Mouse (Mus musculus): ENCODE measurements at regions not wholly inside any gene's neighbourhood (a gene's known extent, or its start where the extent isn't known, plus 50 kb on each side); places are given as distances from the start of the nearest gene placed in this dataset.

DNA sequence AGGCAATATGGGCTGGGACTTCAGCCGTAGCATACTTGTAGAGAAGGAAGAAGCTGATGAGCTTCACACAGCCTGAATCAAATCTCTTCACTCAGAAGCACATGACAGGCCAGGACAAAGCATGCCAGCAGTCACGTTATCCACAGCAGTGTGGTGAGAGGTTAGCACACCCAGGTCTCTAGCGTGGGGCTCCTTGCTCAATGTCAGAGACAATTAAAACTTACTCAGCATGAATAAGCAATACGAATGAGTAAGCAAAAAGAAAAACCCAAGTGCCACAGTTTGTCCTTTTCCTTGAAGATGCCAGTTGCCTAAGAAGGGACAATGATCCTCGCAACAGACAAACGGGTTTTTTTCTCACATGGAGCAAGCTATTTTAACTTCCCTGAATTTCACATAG lies 129.6 kb upstream of the Gm26657 start:
- Histone ChIP-seq H3K27me3 (replicated peaks; ENCODE audit: control insufficient read depth, insufficient read depth, low read length) (no peaks in the 10 kb centered on the region), H3K9me3 (ENCODE audit: control insufficient read depth, low read length) (no peaks in the 10 kb centered on the region), H3K9ac (ENCODE audit: low read depth, low read length) (no peak overlapping the region), H3K27ac (ENCODE audit: low read depth, low read length) (no peak overlapping the region), H3K4me2 (ENCODE audit: low read length) (no peak overlapping the region), H3K36me3 (ENCODE audit: control insufficient read depth, insufficient read depth, low read length) (no peaks in the 10 kb centered on the region), H3K4me3 (ENCODE audit: low read length) (no peak overlapping the region), H3K4me1 (ENCODE audit: control insufficient read depth, insufficient read depth, low read depth, low read length) (no peaks in the 10 kb centered on the region)
- 65% methylated on average over 6 of the region's 6 CpGs for WGBS
- no peak for ATAC-seq

DNA sequence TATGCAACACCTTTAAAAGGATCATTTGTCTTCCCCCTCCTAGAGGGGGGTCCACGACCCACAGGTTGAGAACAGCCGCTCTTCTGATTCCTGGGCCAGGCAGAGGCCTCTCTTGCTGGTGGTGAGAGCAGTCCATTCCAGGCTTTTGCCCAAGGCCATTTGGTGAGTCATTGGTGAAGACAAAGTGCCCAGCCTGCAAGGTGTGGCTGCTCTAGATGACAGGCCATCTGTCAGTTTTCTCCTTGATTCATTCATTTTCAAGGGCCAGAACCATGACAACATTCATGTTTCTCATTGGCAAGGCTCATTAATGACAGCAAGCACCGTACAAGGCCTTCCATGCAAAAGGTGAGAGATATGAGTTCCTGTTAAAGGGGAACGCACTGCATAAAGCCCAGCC lies 131.2 kb upstream of the Gm26657 start:
- Histone ChIP-seq H3K9ac (ENCODE audit: low read depth, low read length) (no peak overlapping the region), H3K4me1 (ENCODE audit: control insufficient read depth, insufficient read depth, low read depth, low read length) (no peaks in the 10 kb centered on the region), H3K36me3 (ENCODE audit: control insufficient read depth, insufficient read depth, low read length) (no peaks in the 10 kb centered on the region), H3K27me3 (replicated peaks; ENCODE audit: control insufficient read depth, insufficient read depth, low read length) (no peaks in the 10 kb centered on the region), H3K9me3 (ENCODE audit: control insufficient read depth, low read length) (no peaks in the 10 kb centered on the region), H3K4me3 (ENCODE audit: low read length) (no peak overlapping the region), H3K27ac (ENCODE audit: low read depth, low read length) (no peak overlapping the region), H3K4me2 (ENCODE audit: low read length) (no peak overlapping the region)
- ATAC-seq, result no peak
- WGBS, result 84% methylated on average over 4 of the region's 4 CpGs

DNA sequence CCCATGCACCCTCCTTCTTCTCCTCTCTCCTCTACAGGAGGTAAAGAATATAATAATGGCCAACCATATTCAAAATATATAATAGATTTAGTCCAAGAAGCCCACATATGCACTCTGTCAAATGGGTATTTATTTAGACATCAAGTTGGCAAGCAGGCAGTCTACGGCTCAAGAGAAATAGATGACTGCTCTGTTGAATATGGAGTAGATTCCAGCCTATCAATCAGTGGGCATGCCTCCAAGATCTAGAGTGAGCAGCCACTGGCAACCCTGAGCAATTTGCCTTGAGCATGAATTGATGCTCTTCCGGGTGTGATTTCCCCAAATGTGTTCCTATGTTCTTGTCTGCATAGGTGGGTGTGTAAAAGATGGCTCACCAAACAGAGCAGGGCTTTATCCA lies 141.5 kb upstream of the Gm26657 start:
- Histone ChIP-seq H3K27me3 (replicated peaks; ENCODE audit: control insufficient read depth, insufficient read depth, low read length) (no peaks in the 10 kb centered on the region), H3K4me3 (ENCODE audit: low read length) (no peak overlapping the region), H3K36me3 (ENCODE audit: control insufficient read depth, insufficient read depth, low read length) (no peaks in the 10 kb centered on the region), H3K9ac (ENCODE audit: low read depth, low read length) (no peak overlapping the region), H3K4me1 (ENCODE audit: control insufficient read depth, insufficient read depth, low read depth, low read length) (no peaks in the 10 kb centered on the region), H3K27ac (ENCODE audit: low read depth, low read length) (no peak overlapping the region), H3K9me3 (ENCODE audit: control insufficient read depth, low read length) (no peaks in the 10 kb centered on the region), H3K4me2 (ENCODE audit: low read length) (no peak overlapping the region)
- 57% methylated on average over 2 of the region's 2 CpGs for WGBS
- ATAC-seq, result no peak

DNA sequence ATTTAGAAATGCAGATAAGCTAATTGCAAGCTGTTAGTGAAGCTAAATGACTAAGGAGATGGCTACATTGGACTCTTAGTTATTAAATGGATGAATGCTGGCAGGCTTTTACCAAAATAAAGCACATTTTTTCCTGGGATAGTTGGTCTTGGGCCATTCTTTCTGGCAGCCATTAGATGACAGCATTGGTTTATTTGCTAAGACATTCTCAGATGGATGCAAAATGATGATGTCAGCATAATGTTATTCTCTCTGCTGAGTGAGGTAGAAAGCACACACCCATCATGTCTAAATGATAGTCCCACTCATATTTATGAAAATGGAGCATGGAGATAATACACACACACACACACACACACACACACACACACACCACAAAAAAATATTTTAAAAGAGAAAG lies 141.9 kb upstream of the Gm26657 start:
- no peak overlapping the region for H3K27ac ChIP-seq (ENCODE audit: low read depth, low read length)
- no peak overlapping the region for H3K4me2 ChIP-seq (ENCODE audit: low read length)
- no peak overlapping the region for H3K9ac ChIP-seq (ENCODE audit: low read depth, low read length)
- H3K27me3 ChIP-seq (replicated peaks; ENCODE audit: control insufficient read depth, insufficient read depth, low read length), result no peaks in the 10 kb centered on the region
- H3K4me1 ChIP-seq (ENCODE audit: control insufficient read depth, insufficient read depth, low read depth, low read length), result no peaks in the 10 kb centered on the region
- no peak for ATAC-seq
- H3K9me3 ChIP-seq (ENCODE audit: control insufficient read depth, low read length), result no peaks in the 10 kb centered on the region
- H3K36me3 ChIP-seq (ENCODE audit: control insufficient read depth, insufficient read depth, low read length), result no peaks in the 10 kb centered on the region
- no peak overlapping the region for H3K4me3 ChIP-seq (ENCODE audit: low read length)

DNA sequence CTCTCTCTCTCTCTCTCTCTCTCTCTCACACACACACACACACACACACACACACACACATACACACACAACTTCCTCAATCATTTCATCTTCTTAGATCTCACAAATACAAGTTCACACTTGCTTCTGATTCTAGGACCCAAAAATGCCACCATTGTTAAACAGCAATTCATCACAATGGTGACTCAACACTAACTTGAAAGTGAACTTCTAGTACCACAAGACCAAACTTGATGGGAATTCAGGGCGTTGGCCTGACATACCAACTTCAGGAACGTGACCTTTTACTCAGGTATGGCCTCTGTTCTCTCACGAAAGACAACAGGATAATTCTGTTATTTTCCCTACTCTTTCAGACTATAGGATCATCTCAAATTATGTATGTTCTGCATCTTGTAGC lies 157.5 kb upstream of the Gm26657 start:
- Histone ChIP-seq H3K36me3 (ENCODE audit: control insufficient read depth, insufficient read depth, low read length) (no peaks in the 10 kb centered on the region), H3K9me3 (ENCODE audit: control insufficient read depth, low read length) (no peaks in the 10 kb centered on the region), H3K4me1 (ENCODE audit: control insufficient read depth, insufficient read depth, low read depth, low read length) (no peaks in the 10 kb centered on the region), H3K9ac (ENCODE audit: low read depth, low read length) (no peak overlapping the region), H3K4me3 (ENCODE audit: low read length) (no peak overlapping the region), H3K27me3 (replicated peaks; ENCODE audit: control insufficient read depth, insufficient read depth, low read length) (no peaks in the 10 kb centered on the region), H3K27ac (ENCODE audit: low read depth, low read length) (no peak overlapping the region), H3K4me2 (ENCODE audit: low read length) (no peak overlapping the region)
- WGBS, result 83% methylated on average over 3 of the region's 3 CpGs
- ATAC-seq, result no peak

DNA sequence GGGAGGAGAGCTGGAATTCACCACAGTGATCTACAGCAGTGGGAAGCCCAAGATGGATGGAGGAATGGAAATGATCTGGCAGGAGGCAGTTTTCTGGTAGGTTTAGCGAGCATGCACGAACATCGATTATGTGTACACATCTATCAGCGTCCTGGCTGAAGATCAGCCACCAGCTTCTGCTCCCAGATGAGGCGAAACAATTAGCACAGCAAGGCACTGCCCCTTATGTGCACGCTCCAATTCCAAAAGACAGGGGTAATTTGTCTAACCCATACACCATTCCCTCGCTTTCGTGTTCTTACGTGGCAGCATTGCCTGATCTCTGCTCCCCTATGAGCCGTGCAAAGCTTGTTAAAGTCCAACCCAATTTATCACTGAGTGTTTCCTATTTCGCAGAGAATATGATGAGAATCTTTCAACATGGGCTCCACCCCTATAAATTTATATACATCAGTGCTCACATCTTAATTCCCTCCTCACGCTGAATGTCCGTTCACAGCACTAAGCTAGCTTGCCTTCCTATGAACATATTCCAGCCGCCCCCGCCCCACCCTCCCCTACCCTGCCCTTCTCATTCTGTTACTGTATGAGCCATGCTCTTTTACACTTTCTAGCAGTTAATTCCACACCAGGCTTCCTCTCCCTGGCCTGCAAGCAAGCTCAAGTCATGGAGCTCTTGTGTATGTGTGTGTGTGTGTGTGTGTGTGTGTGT lies 162.9 kb upstream of the Gm26657 start:
- peak overlapping the region; percentile 19 for H3K4me2 ChIP-seq (ENCODE audit: low read length)
- 58% methylated on average over 15 of the region's 15 CpGs for WGBS
- H3K36me3 ChIP-seq (ENCODE audit: control insufficient read depth, insufficient read depth, low read length), result no peaks in the 10 kb centered on the region
- no peak overlapping the region for H3K9ac ChIP-seq (ENCODE audit: low read depth, low read length)
- no peak overlapping the region for H3K27ac ChIP-seq (ENCODE audit: low read depth, low read length)
- no peaks in the 10 kb centered on the region for H3K27me3 ChIP-seq (replicated peaks; ENCODE audit: control insufficient read depth, insufficient read depth, low read length)
- H3K9me3 ChIP-seq (ENCODE audit: control insufficient read depth, low read length), result no peaks in the 10 kb centered on the region
- H3K4me3 ChIP-seq (ENCODE audit: low read length), result no peak overlapping the region
- ATAC-seq, result peak; percentile 96
- H3K4me1 ChIP-seq (ENCODE audit: control insufficient read depth, insufficient read depth, low read depth, low read length), result no peaks in the 10 kb centered on the region

DNA sequence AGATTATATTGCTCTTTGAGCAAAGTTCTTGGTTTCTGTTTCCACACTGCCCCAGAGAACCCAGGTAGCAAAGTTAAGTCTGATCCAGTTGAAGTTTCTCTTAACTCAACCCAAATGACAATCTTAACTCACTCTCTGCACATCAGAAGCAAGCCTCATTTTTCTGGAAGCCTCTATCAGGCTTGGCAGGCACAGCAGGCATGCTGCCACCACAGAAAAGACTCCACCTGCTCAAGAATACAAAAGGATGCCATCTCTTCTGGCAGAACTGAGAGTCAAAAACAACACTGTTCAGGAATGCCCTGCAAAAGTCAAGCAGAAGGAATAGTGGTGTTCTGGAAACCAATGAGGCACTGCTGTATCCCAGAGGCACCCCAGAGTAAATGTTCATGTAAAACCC lies 187.7 kb upstream of the Gm26657 start:
- Histone ChIP-seq H3K9ac (ENCODE audit: low read depth, low read length) (no peak overlapping the region), H3K27ac (ENCODE audit: low read depth, low read length) (no peak overlapping the region), H3K4me2 (ENCODE audit: low read length) (no peak overlapping the region), H3K4me3 (ENCODE audit: low read length) (no peak overlapping the region), H3K27me3 (replicated peaks; ENCODE audit: control insufficient read depth, insufficient read depth, low read length) (no peaks in the 10 kb centered on the region), H3K36me3 (ENCODE audit: control insufficient read depth, insufficient read depth, low read length) (no peaks in the 10 kb centered on the region), H3K4me1 (ENCODE audit: control insufficient read depth, insufficient read depth, low read depth, low read length) (no peaks in the 10 kb centered on the region), H3K9me3 (ENCODE audit: control insufficient read depth, low read length) (no peaks in the 10 kb centered on the region)
- no peak for ATAC-seq

DNA sequence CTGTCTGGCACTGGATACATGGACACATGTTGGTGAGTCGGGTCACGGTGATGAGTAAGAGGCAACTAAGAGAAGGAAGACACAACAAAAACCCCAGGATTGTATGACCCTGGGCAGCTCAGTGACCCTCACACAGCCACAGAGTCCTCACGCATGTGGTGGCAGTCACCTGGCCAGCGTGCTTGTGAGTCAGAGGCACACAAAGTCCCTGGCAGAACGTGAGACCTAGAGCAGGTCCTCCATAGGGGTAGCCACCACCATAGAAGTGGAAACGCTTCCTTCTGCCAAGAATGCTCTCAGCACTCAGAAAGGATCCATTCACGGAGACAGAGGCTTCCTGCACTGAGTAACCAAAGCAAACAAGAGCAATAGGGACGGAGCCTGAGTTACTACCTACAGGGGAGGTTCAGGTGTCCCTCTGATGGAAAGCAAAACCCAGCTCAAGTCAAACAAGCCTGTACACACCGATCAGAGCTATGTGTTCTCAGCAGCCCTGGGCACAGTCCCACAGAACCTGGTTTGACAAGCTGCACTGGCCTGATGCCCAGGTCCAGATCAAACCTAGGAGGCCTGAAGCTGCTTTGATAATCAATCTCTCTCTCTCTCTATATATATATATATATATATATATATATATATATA lies 206.4 kb upstream of the Gm26657 start:
- no peaks in the 10 kb centered on the region for H3K9me3 ChIP-seq (ENCODE audit: control insufficient read depth, low read length)
- 77% methylated on average over 9 of the region's 9 CpGs for WGBS
- ATAC-seq, result no peak

DNA sequence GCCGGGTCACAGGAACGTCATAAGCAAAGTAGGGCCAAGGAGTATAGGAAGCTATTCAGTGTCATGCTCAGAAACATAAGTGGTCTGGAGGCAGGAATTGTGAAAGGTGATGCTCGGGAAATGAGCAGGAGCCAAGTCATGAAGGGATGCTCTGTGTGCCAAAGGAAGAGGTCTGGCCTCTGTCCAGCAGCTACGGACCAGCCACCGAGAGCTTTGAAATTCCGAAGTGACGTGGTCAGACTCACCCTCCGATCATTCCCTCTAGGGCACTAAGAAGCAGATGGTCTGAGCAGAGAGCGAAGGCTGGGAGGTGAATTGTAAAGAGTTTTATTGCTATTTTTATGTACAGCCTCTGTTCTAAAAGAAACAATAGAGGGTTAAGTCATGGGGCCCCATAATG lies 206.9 kb upstream of the Gm26657 start:
- 65% methylated on average over 9 of the region's 9 CpGs for WGBS
- H3K4me3 ChIP-seq (ENCODE audit: low read length), result no peak overlapping the region
- no peaks in the 10 kb centered on the region for H3K27me3 ChIP-seq (replicated peaks; ENCODE audit: control insufficient read depth, insufficient read depth, low read length)
- no peak overlapping the region for H3K9ac ChIP-seq (ENCODE audit: low read depth, low read length)
- no peak overlapping the region for H3K27ac ChIP-seq (ENCODE audit: low read depth, low read length)
- H3K36me3 ChIP-seq (ENCODE audit: control insufficient read depth, insufficient read depth, low read length), result no peaks in the 10 kb centered on the region
- H3K9me3 ChIP-seq (ENCODE audit: control insufficient read depth, low read length), result no peaks in the 10 kb centered on the region
- H3K4me1 ChIP-seq (ENCODE audit: control insufficient read depth, insufficient read depth, low read depth, low read length), result no peaks in the 10 kb centered on the region
- no peak overlapping the region for H3K4me2 ChIP-seq (ENCODE audit: low read length)
- no peak for ATAC-seq

More for the DNA sequence above, 206.4 kb upstream of the Gm26657 start:
- Histone ChIP-seq H3K27ac (ENCODE audit: low read depth, low read length) (no peak overlapping the region), H3K4me3 (ENCODE audit: low read length) (no peak overlapping the region), H3K36me3 (ENCODE audit: control insufficient read depth, insufficient read depth, low read length) (no peaks in the 10 kb centered on the region), H3K4me1 (ENCODE audit: control insufficient read depth, insufficient read depth, low read depth, low read length) (no peaks in the 10 kb centered on the region), H3K27me3 (replicated peaks; ENCODE audit: control insufficient read depth, insufficient read depth, low read length) (no peaks in the 10 kb centered on the region), H3K9ac (ENCODE audit: low read depth, low read length) (no peak overlapping the region), H3K4me2 (ENCODE audit: low read length) (no peak overlapping the region)

Measured in hindbrain, embryonic 16.5 days (tissue).